Mouse (Mus musculus): ENCODE measurements at regions not wholly inside any gene's neighbourhood (a gene's known extent, or its start where the extent isn't known, plus 50 kb on each side); places are given as distances from the start of the nearest gene placed in this dataset.

DNA sequence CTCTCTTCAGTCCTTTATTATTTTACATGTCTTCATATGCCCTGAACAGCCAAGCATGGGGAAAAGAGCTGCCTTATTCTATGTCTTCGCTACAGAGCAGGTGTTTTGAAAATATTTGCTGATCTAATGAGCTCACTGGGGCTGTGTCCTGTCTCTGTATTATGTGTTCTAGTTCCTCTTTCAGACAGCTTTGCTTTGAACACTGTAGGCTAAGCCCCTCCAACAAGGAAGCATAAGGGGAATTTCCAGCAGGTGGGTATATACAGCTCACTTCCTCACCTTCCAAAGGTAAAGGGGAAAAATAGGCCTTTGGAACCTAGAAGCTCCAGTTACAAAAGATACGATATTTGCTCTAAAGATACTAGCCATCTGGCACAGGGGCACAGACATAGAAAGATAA is 83.0 kb downstream of the Perp start:
- TF ChIP-seq POLR2A (IDR thresholded peaks at IDR 0.05; ENCODE audit: control insufficient read depth, low read depth, low read length): no peak
- no peak for TF ChIP-seq CTCF (IDR thresholded peaks at IDR 0.05; ENCODE audit: control insufficient read depth, insufficient read depth, insufficient replicate concordance, low read depth, low read length)
